Mouse (Mus musculus) CH12.LX (cell line): Measurements from ENCODE around the gene Tvp23a. TPM values are rescaled to one million over a fixed set of nuclear protein-coding genes. Genes with fewer than 3 reads are reported as not detected.

Source experiments
- DNase-seq: peaks from one replicate; pipeline ENCODE4 v3.0.0-alpha.2; 2013; ENCODE audit errors: extremely low read depth
- H3K27ac ChIP-seq: 2 replicates; pipeline ENCODE4 v1.5.1; 2012; ENCODE audit warnings: low read depth, mild to moderate bottlenecking, control low read depth, moderate library complexity; ENCODE audit not compliant: insufficient read depth
- H3K27me3 ChIP-seq: replicated peaks from 2 replicates; pipeline ENCODE3; 2012; ENCODE audit warnings: inconsistent platforms
- H3K36me3 ChIP-seq, 2 experiments: replicated peaks in 1 of 2; 2 replicates each; pipeline versions ENCODE3 to v1.6.1; 2012; ENCODE audit warnings: inconsistent platforms in 1 of 2, low read length in 1 of 2, mild to moderate bottlenecking in 1 of 2, mixed read lengths in 1 of 2, moderate library complexity in 1 of 2; ENCODE audit not compliant: control insufficient read depth in 1 of 2, insufficient read depth in 1 of 2
- H3K4me1 ChIP-seq, 2 experiments: 2 replicates each; pipeline ENCODE4 v1.6.1; 2012; ENCODE audit warnings: inconsistent platforms in 1 of 2, moderate library complexity in 1 of 2; ENCODE audit not compliant: insufficient read depth in 2 of 2, control insufficient read depth in 1 of 2
- H3K4me2 ChIP-seq: 2 replicates; pipeline ENCODE4 v1.6.1; 2012; ENCODE audit warnings: low read depth, mild to moderate bottlenecking, control low read depth; ENCODE audit not compliant: poor library complexity, insufficient read depth, severe bottlenecking
- H3K4me3 ChIP-seq, 3 experiments: fragments of 150-350 bp in 1 of 3; sonication (generic) in 1 of 3; replicated peaks in 1 of 3; 2 replicates each; pipeline versions ENCODE3 to v1.5.1; 2011 to 2012; ENCODE audit warnings: low read depth in 2 of 3, low read length in 2 of 3, mild to moderate bottlenecking in 2 of 3, moderate library complexity in 2 of 3, control low read depth in 1 of 3, improper control_type of control experiment in 1 of 3, inconsistent platforms in 1 of 3, mixed read lengths in 1 of 3; ENCODE audit not compliant: poor library complexity in 1 of 3
- H3K79me2 ChIP-seq: replicated peaks from 2 replicates; pipeline ENCODE4 v1.6.1; 2012; ENCODE audit warnings: mild to moderate bottlenecking, moderate library complexity; ENCODE audit not compliant: control insufficient read depth, poor library complexity, insufficient read depth, severe bottlenecking; ENCODE audit errors: extremely low read depth
- H3K9ac ChIP-seq: 2 replicates; pipeline ENCODE4 v1.6.1; 2012; ENCODE audit warnings: low read depth, mild to moderate bottlenecking, control low read depth, moderate library complexity; ENCODE audit not compliant: insufficient read depth
- H3K9me3 ChIP-seq: replicated peaks from 2 replicates; pipeline ENCODE3; 2012; ENCODE audit warnings: low read length, inconsistent platforms, mixed read lengths
- BHLHE40 ChIP-seq: IDR thresholded peaks from 2 replicates; pipeline ENCODE4 v1.6.1; 2011; ENCODE audit warnings: mild to moderate bottlenecking, low read depth, low read length, improper control_type of control experiment
- CHD1 ChIP-seq: IDR thresholded peaks from 2 replicates; pipeline ENCODE4 v1.6.1; 2012; ENCODE audit warnings: low read depth, low read length, improper control_type of control experiment, inconsistent platforms
- CTCF ChIP-seq, 2 experiments: IDR thresholded peaks in 1 of 2; conservative IDR thresholded peaks in 1 of 2; 2 replicates each; pipeline ENCODE4 v1.5.1; 2011 to 2012; ENCODE audit warnings: low read depth in 2 of 2, low read length in 2 of 2, improper control_type of control experiment in 1 of 2, inconsistent platforms in 1 of 2, mild to moderate bottlenecking in 1 of 2, moderate library complexity in 1 of 2
- ELF1 ChIP-seq: IDR thresholded peaks from 2 replicates; pipeline ENCODE4 v1.6.1; 2014; ENCODE audit warnings: low read depth, mild to moderate bottlenecking, inconsistent platforms, low read length, improper control_type of control experiment
- EP300 ChIP-seq: IDR thresholded peaks from 2 replicates; pipeline ENCODE4 v1.6.1; 2011; ENCODE audit warnings: low read length, improper control_type of control experiment
- ETS1 ChIP-seq: conservative IDR thresholded peaks from 2 replicates; pipeline ENCODE4 v1.6.1; 2012; ENCODE audit warnings: low read depth, mild to moderate bottlenecking, inconsistent platforms, low read length, improper control_type of control experiment, moderate library complexity
- GABPA ChIP-seq: IDR thresholded peaks from 2 replicates; pipeline ENCODE4 v1.6.1; 2012; ENCODE audit warnings: low read depth, low read length, improper control_type of control experiment, inconsistent platforms; ENCODE audit not compliant: insufficient replicate concordance
- HCFC1 ChIP-seq: IDR thresholded peaks from 2 replicates; pipeline ENCODE4 v1.6.1; 2012; ENCODE audit warnings: low read depth, mild to moderate bottlenecking, inconsistent platforms, low read length, improper control_type of control experiment
- IRF4 ChIP-seq: IDR thresholded peaks from 2 replicates; pipeline ENCODE4 v1.6.1; 2014; ENCODE audit warnings: low read depth, mild to moderate bottlenecking, inconsistent platforms, low read length, improper control_type of control experiment
- MAX ChIP-seq: IDR thresholded peaks from 2 replicates; pipeline ENCODE4 v1.6.1; 2011; ENCODE audit warnings: low read length, improper control_type of control experiment
- MAZ ChIP-seq: IDR thresholded peaks from 2 replicates; pipeline ENCODE4 v1.6.1; 2012; ENCODE audit warnings: low read depth, mild to moderate bottlenecking, inconsistent platforms, low read length, improper control_type of control experiment, moderate library complexity
- MXI1 ChIP-seq: IDR thresholded peaks from 2 replicates; pipeline ENCODE4 v1.6.1; 2011; ENCODE audit warnings: mild to moderate bottlenecking, low read depth, low read length, improper control_type of control experiment
- NRF1 ChIP-seq: IDR thresholded peaks from 2 replicates; pipeline ENCODE4 v1.6.1; 2014; ENCODE audit warnings: low read depth, mild to moderate bottlenecking, inconsistent platforms, low read length, improper control_type of control experiment, moderate library complexity
- POLR2A ChIP-seq: IDR thresholded peaks from 2 replicates; pipeline ENCODE4 v1.6.1; 2011; ENCODE audit warnings: low read depth, mild to moderate bottlenecking, improper control_type of control experiment, low read length
- RAD21 ChIP-seq: IDR thresholded peaks from 2 replicates; pipeline ENCODE4 v1.6.1; 2011; ENCODE audit warnings: low read depth, mild to moderate bottlenecking, low read length, improper control_type of control experiment, moderate library complexity
- RCOR1 ChIP-seq: conservative IDR thresholded peaks from 2 replicates; pipeline ENCODE4 v1.6.1; 2012; ENCODE audit warnings: low read depth, mild to moderate bottlenecking, inconsistent platforms, low read length, improper control_type of control experiment
- UBTF ChIP-seq: IDR thresholded peaks from 2 replicates; pipeline ENCODE4 v1.6.1; 2012; ENCODE audit warnings: low read depth, mild to moderate bottlenecking, inconsistent platforms, low read length, improper control_type of control experiment, moderate library complexity
- ZNF384 ChIP-seq: IDR thresholded peaks from 2 replicates; pipeline ENCODE4 v1.6.1; 2012; ENCODE audit warnings: low read depth, low read length, improper control_type of control experiment, inconsistent platforms
- dilution Hi-C: fragments of 300-500 bp; cut with MboI; formaldehyde crosslinking; loops from 2 replicates; pipeline ENCODE4 v1.14.3; 2020; ENCODE audit warnings: low sequenced_read_pairs; ENCODE audit not compliant: extremely low pct_unique_long_range_greater_than_20kb, extremely low pct_ligation_motif_present
- in situ Hi-C: fragments of 300-500 bp; cut with MboI; formaldehyde crosslinking; loops from 3 replicates; pipeline ENCODE4 v1.14.3; 2019; ENCODE audit warnings: low sequenced_read_pairs, low pct_ligation_motif_present, low pct_unique_long_range_greater_than_20kb, mixed read lengths
- polyA plus RNA-seq: library from polyadenylated mRNA; unstranded; fragments of >175 nt; gene quantifications from 2 replicates; pipeline ENCODE4 v1.2.1, GENCODE M21; 2012; ENCODE audit warnings: low read depth; ENCODE audit not compliant: insufficient read length
- total RNA-seq, 2 experiments: library from RNA; depleted of rRNA; stranded (reverse); fragments of 300-350 nt in 1 of 2; fragments of >200 nt in 1 of 2; gene quantifications; 2 replicates each; pipeline ENCODE4 v1.2.3; 2012 to 2014

Gene Tvp23a
- total and polyA plus RNA-seq, 3 experiments = 0.68 to 1.8 TPM; not detected in 1

DNA sequence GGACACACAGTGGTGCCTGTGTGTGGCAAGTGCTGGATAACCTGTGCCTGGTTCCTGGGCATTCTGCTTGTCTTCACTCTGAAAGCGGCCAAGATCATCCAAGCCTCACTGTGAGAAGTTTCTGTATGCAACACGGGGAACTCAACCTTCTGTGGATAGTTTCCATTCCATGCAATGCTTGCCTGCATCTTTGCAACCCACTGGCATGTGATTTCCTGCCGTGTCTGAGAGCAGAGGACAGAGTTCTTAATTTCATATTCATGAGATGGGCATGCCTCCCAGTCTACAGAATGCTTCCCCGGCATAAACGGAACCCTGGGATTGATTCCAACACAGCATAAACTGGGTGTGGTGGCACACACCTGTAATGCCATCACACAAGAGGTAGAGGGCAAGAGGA lies 9.1 kb downstream of the Tvp23a start:
- Histone ChIP-seq H3K9ac (no peak overlapping the region), H3K27me3 (no peaks in the 10 kb centered on the region), H3K36me3 (no peaks in the 10 kb centered on the region), H3K79me2 (no peaks in the 10 kb centered on the region), H3K4me2 (no peak overlapping the region), H3K4me1 (peaks cover 14 to 41% of the 10 kb centered on the region in 2 experiments), H3K4me3 (no peak overlapping the region), H3K27ac (no peak overlapping the region), H3K9me3 (no peaks in the 10 kb centered on the region)
- dilution Hi-C loops = no loop called here
- in situ Hi-C loops = no loop called here
- TF ChIP-seq ETS1 (no peak), CHD1 (no peak), HCFC1 (no peak), BHLHE40 (peak; percentile 34; the same call in 1 of the 2 replicates)
- no peak for DNase-seq

DNA sequence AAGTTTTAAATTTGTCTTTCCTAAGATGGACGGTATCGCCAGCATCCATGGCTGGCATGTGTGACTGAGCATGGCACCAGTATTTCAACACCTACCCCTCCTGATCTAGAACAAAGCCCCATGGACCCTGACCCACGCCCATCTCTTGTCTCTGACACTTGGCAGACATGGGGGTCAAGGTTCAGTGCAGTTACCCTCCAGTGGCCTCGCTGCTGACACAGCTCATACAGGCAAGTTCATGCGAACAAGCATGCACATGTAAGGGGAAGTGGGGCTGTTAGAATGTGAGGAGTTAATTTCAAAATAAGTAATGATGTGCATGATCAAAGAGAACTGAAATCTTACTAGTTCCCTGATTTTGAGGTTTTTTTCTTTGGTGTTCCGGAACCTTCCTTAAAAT lies 11.0 kb downstream of the Tvp23a start:
- no peaks in the 10 kb centered on the region for H3K36me3 ChIP-seq
- no peak for DNase-seq
- H3K9me3 ChIP-seq = no peaks in the 10 kb centered on the region
- no peaks in the 10 kb centered on the region for H3K27me3 ChIP-seq
- dilution Hi-C loops = no loop called here
- H3K9ac ChIP-seq = no peak overlapping the region
- H3K79me2 ChIP-seq = no peaks in the 10 kb centered on the region
- H3K27ac ChIP-seq = no peak overlapping the region
- H3K4me3 ChIP-seq = no peak overlapping the region
- TF ChIP-seq MAX (no peak), POLR2A (no peak), MAZ (no peak), GABPA (no peak), NRF1 (no peak), RAD21 (no peak), CTCF (conservative IDR thresholded peaks at IDR 0.05 in 1 of 2, IDR thresholded peaks at IDR 0.05 in 1 of 2; ENCODE audit: low read depth in 2 of 2, low read length in 2 of 2) (no peak), UBTF (no peak)
- no peak overlapping the region for H3K4me2 ChIP-seq
- H3K4me1 ChIP-seq = peaks cover 29 to 60% of the 10 kb centered on the region in 2 experiments
- in situ Hi-C loops = no loop called here

DNA sequence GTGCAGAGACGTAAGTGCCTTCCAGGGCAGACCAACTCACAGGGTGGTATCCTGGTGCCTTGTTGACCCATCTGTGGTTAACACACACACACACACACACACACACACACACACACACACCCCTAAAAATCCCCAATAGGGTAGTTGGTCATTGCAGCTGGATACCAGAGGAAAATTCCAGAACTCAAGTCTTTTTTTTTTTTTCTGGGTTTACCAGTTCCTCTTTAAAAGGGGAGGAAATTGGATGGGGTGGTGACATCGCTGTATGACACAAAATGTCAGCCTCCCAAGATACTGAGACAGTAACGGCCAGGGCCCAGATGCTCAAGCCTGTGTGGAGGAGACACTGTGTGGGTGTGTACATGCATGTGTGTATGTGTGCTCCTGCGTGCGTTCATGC lies 13.8 kb downstream of the Tvp23a start:
- peaks cover 0 to 4% of the 10 kb centered on the region in 2 experiments for H3K36me3 ChIP-seq
- dilution Hi-C loops = no loop called here
- H3K9me3 ChIP-seq = no peaks in the 10 kb centered on the region
- no peak overlapping the region for H3K27ac ChIP-seq
- no peaks in the 10 kb centered on the region for H3K27me3 ChIP-seq
- DNase-seq = no peak
- H3K9ac ChIP-seq = no peak overlapping the region
- peak overlapping the region in 1 of 3 experiments; percentile 10 for H3K4me3 ChIP-seq
- no peak overlapping the region for H3K4me2 ChIP-seq
- TF ChIP-seq RCOR1 (no peak), MXI1 (no peak), ELF1 (no peak), EP300 (0 out of 2 replicates have a peak, but pooled peaks have one; percentile 17), ZNF384 (peak; percentile 87), ETS1 (peak; percentile 39; the same call in 1 of the 2 replicates), IRF4 (peak; percentile 56; the same call in 1 of the 2 replicates), RAD21 (no peak)
- TF ChIP-seq, all 38 proteins: peak for 4
- Histone ChIP-seq H3K4me1 (peaks cover 34 to 83% of the 10 kb centered on the region in 2 experiments), H3K79me2 (no peaks in the 10 kb centered on the region)
- in situ Hi-C loops = no loop called here
